ENCODE assay signal across 7 mouse cellular contexts in genomic region chr8:122369665-122370064, GRCm38 (mm10). TPM values are rescaled to one million over a fixed set of nuclear protein-coding genes. Genes with fewer than 3 reads are reported as not detected.
DNase-seq lines count a peak whose midpoint lies in the region; ATAC-seq and TF ChIP-seq lines count a peak whose summit lies in the region.

No protein-coding gene starts in this region.

- DNase-seq in T-cell, adult 2 months (ENCODE audit: low spot score) = peak; percentile 20
- peak; percentile 71 for DNase-seq in gastrocnemius, adult 18-20 months (ENCODE audit: low spot score)
- DNase-seq in hindbrain, postnatal 0 days (ENCODE audit: low spot score) = peak; percentile 83
- peak; percentile 82 for DNase-seq in limb, embryonic 11.5 days (ENCODE audit: low spot score)
- DNase-seq in midbrain, embryonic 14.5 days = peak; percentile 84
- peak in 1 of 2 experiments; percentile 41 for DNase-seq in spleen, adult 2 months (ENCODE audit: low read depth in 1 of 2, low spot score in 2 of 2)

- H3K4me2 ChIP-seq in hindbrain, postnatal 0 days (ENCODE audit: low read depth, low read length) = no peak overlapping the region
- no peak overlapping the region for H3K4me2 ChIP-seq in limb, embryonic 11.5 days (ENCODE audit: low read depth, severe bottlenecking)
- no peak overlapping the region for H3K4me2 ChIP-seq in midbrain, embryonic 14.5 days (ENCODE audit: low read length)

- no peaks in the 10 kb centered on the region for H3K27me3 ChIP-seq in hindbrain, postnatal 0 days (ENCODE audit: insufficient read depth, low read length)
- H3K27me3 ChIP-seq in limb, embryonic 11.5 days (ENCODE audit: control insufficient read depth, insufficient read depth, low read length) = no peaks in the 10 kb centered on the region
- H3K27me3 ChIP-seq in midbrain, embryonic 14.5 days (ENCODE audit: control insufficient read depth, insufficient read depth, low read length) = no peaks in the 10 kb centered on the region
- no peaks in the 10 kb centered on the region for H3K27me3 ChIP-seq in spleen, adult 2 months (ENCODE audit: control insufficient read depth, insufficient read depth, low read length)

- H3K4me1 ChIP-seq in hindbrain, postnatal 0 days (ENCODE audit: insufficient read depth, low read length) = no peaks in the 10 kb centered on the region
- no peaks in the 10 kb centered on the region for H3K4me1 ChIP-seq in limb, embryonic 11.5 days (ENCODE audit: control insufficient read depth, insufficient read depth, low read length)
- no peaks in the 10 kb centered on the region for H3K4me1 ChIP-seq in midbrain, embryonic 14.5 days (ENCODE audit: control insufficient read depth, insufficient read depth, low read length)
- no peaks in the 10 kb centered on the region for H3K4me1 ChIP-seq in spleen, adult 2 months (ENCODE audit: control insufficient read depth, insufficient read depth, insufficient read length)

- no peak for TF ChIP-seq POLR2A in spleen, adult 2 months (IDR thresholded peaks at IDR 0.05; ENCODE audit: low read depth, low read length)

- no peak overlapping the region for H3K27ac ChIP-seq in hindbrain, postnatal 0 days
- H3K27ac ChIP-seq in limb, embryonic 11.5 days (replicated peaks; ENCODE audit: low read depth, low read length) = no peak overlapping the region
- H3K27ac ChIP-seq in midbrain, embryonic 14.5 days (replicated peaks; ENCODE audit: low read depth, low read length) = no peak overlapping the region
- no peak overlapping the region for H3K27ac ChIP-seq in spleen, adult 2 months (ENCODE audit: insufficient read depth, low read length)

- H3K9me3 ChIP-seq in hindbrain, postnatal 0 days (ENCODE audit: low read length) = no peaks in the 10 kb centered on the region
- H3K9me3 ChIP-seq in limb, embryonic 11.5 days (ENCODE audit: control insufficient read depth, low read length) = no peaks in the 10 kb centered on the region
- no peaks in the 10 kb centered on the region for H3K9me3 ChIP-seq in midbrain, embryonic 14.5 days (ENCODE audit: control insufficient read depth, low read length)

- 15% methylated on average over 9 of the region's 9 CpGs for WGBS in hindbrain, postnatal 0 days
- WGBS in limb, embryonic 11.5 days = 9% methylated on average over 9 of the region's 9 CpGs
- WGBS in midbrain, embryonic 14.5 days = 8% methylated on average over 9 of the region's 9 CpGs
- WGBS in spleen, adult 2 months = 18% methylated on average over 9 of the region's 9 CpGs

- no peak overlapping the region for H3K4me3 ChIP-seq in hindbrain, postnatal 0 days (ENCODE audit: low read length)
- no peak overlapping the region for H3K4me3 ChIP-seq in limb, embryonic 11.5 days (ENCODE audit: low read depth, low read length)
- no peak overlapping the region for H3K4me3 ChIP-seq in midbrain, embryonic 14.5 days (replicated peaks; ENCODE audit: low read depth, low read length)
- H3K4me3 ChIP-seq in spleen, adult 2 months (ENCODE audit: extremely low read depth, insufficient read depth, insufficient read length) = no peak overlapping the region

- ATAC-seq in cerebellum, adult (ENCODE audit: insufficient number of reproducible peaks, low FRiP score, low TSS enrichment) = peak; percentile 40; the same call in 1 of the 2 replicates
- ATAC-seq in hindbrain, postnatal 0 days = peak; percentile 76
- no peak for ATAC-seq in limb, embryonic 11.5 days (ENCODE audit: insufficient number of reproducible peaks, low FRiP score, low TSS enrichment, low read depth)
- no peak for ATAC-seq in midbrain, embryonic 14.5 days (ENCODE audit: low FRiP score, low TSS enrichment)

- H3K9ac ChIP-seq in hindbrain, postnatal 0 days (replicated peaks; ENCODE audit: low read length) = no peak overlapping the region
- H3K9ac ChIP-seq in limb, embryonic 11.5 days (ENCODE audit: low read length) = no peak overlapping the region
- H3K9ac ChIP-seq in midbrain, embryonic 14.5 days (replicated peaks; ENCODE audit: low read length) = no peak overlapping the region

- TF ChIP-seq CTCF in hindbrain, postnatal 0 days (IDR thresholded peaks at IDR 0.05; ENCODE audit: low read depth) = peak; percentile 92
- peak; percentile 68; the same call in 1 of the 2 replicates for TF ChIP-seq CTCF in spleen, adult 2 months (IDR thresholded peaks at IDR 0.05; ENCODE audit: extremely low read depth, insufficient read depth, insufficient read length, insufficient replicate concordance)

- H3K36me3 ChIP-seq in hindbrain, postnatal 0 days (ENCODE audit: insufficient read depth, low read length) = no peaks in the 10 kb centered on the region
- H3K36me3 ChIP-seq in limb, embryonic 11.5 days (ENCODE audit: control insufficient read depth, insufficient read depth, low read length) = no peaks in the 10 kb centered on the region
- H3K36me3 ChIP-seq in midbrain, embryonic 14.5 days (ENCODE audit: control insufficient read depth, insufficient read depth, low read length) = no peaks in the 10 kb centered on the region
- no peaks in the 10 kb centered on the region for H3K36me3 ChIP-seq in spleen, adult 2 months (ENCODE audit: control insufficient read depth, insufficient read depth, low read length)

RNA-seq across cellular contexts. Expression of gene Zc3h18, which starts 6.7 kb away (rescaled TPM):
- total RNA-seq in gastrocnemius, adult 18-20 months (2021) = 10 to 100 TPM; 26.5 to 27.9 TPM
- 24.4 and 25.6 TPM in 2 replicates for total RNA-seq in hindbrain, postnatal 0 days (2014; rRNA removed)
- polyA plus RNA-seq in hindbrain, postnatal 0 days (2015; fragmentation: Nextera tagmentation; extraction: Ambion mirVana) = 25.2 and 25.3 TPM in 2 replicates
- polyA plus RNA-seq in limb, embryonic 11.5 days (2014; fragmentation: Nextera tagmentation; extraction: Ambion mirVana) = 45.8 and 52.6 TPM in 2 replicates
- polyA plus RNA-seq in midbrain, embryonic 14.5 days (2014; fragmentation: Nextera tagmentation; extraction: Ambion mirVana) = 22.4 and 27.9 TPM in 2 replicates
- 29.1 and 30.2 TPM in 2 replicates for polyA plus RNA-seq in spleen, adult 2 months (2012; rRNA removed)

RNA-seq across cellular contexts. Expression of gene Trhr2, which starts 9.1 kb away (rescaled TPM):
- total RNA-seq in gastrocnemius, adult 18-20 months (2021) = not detected
- 2.0 and 3.2 TPM in 2 replicates for total RNA-seq in hindbrain, postnatal 0 days (2014; rRNA removed)
- 0.45 and 0.57 TPM in 2 replicates for polyA plus RNA-seq in hindbrain, postnatal 0 days (2015; fragmentation: Nextera tagmentation; extraction: Ambion mirVana)
- polyA plus RNA-seq in limb, embryonic 11.5 days (2014; fragmentation: Nextera tagmentation; extraction: Ambion mirVana) = not detected in 2 replicates
- polyA plus RNA-seq in midbrain, embryonic 14.5 days (2014; fragmentation: Nextera tagmentation; extraction: Ambion mirVana) = not detected in 2 replicates
- 0.12 TPM in 1 of 2 replicates, not detected in the other for polyA plus RNA-seq in spleen, adult 2 months (2012; rRNA removed)

RNA-seq across cellular contexts. Expression of gene Il17c, which starts 52.2 kb away (rescaled TPM):
- not detected for total RNA-seq in gastrocnemius, adult 18-20 months (2021)
- total RNA-seq in hindbrain, postnatal 0 days (2014; rRNA removed) = 0.52 TPM in 1 of 2 replicates, not detected in the other
- 0.21 TPM in 1 of 2 replicates, not detected in the other for polyA plus RNA-seq in hindbrain, postnatal 0 days (2015; fragmentation: Nextera tagmentation; extraction: Ambion mirVana)
- not detected in 2 replicates for polyA plus RNA-seq in limb, embryonic 11.5 days (2014; fragmentation: Nextera tagmentation; extraction: Ambion mirVana)
- not detected in 2 replicates for polyA plus RNA-seq in midbrain, embryonic 14.5 days (2014; fragmentation: Nextera tagmentation; extraction: Ambion mirVana)
- polyA plus RNA-seq in spleen, adult 2 months (2012; rRNA removed) = 0.28 TPM in 1 of 2 replicates, not detected in the other

Comparison
In these comparisons a context has a peak if more than half of its experiments do, and no peak if none do; other contexts are left out.
1. ATAC-seq: peak in cerebellum, adult (single experiment) and hindbrain, postnatal 0 days (single experiment); none in limb, embryonic 11.5 days (single experiment) and midbrain, embryonic 14.5 days (single experiment).